13 mouse cellular contexts compared by ENCODE assay signal in genomic region chr4:155214793-155215192, GRCm38 (mm10). TPM values are rescaled to one million over a fixed set of nuclear protein-coding genes. Genes with fewer than 3 reads are reported as not detected.
A peak's percentile ranks its signal among the peaks of the same experiment; 100 is the strongest.
DNase-seq lines count a peak whose midpoint lies in the region; ATAC-seq and TF ChIP-seq lines count a peak whose summit lies in the region.
"Had no signal": no experiment of that assay in that cellular context is flagged by ENCODE, and none has a peak within 500 bp of the region (broad histone marks: within the 10 kb centered on the region; RNA-seq: fewer than 3 reads in every experiment).

No protein-coding gene starts in this region.

- H3K4me1 ChIP-seq in cerebellum, adult 2 months (ENCODE audit: control insufficient read depth, insufficient read depth, low read length): peaks cover 68% of the 10 kb centered on the region
- peaks cover 72% of the 10 kb centered on the region for H3K4me1 ChIP-seq in kidney, postnatal 0 days (replicated peaks; ENCODE audit: insufficient read depth, low read length)
- H3K4me1 ChIP-seq in stomach, embryonic 15.5 days: peaks cover 71% of the 10 kb centered on the region
- peaks cover 46% of the 10 kb centered on the region for H3K4me1 ChIP-seq in stomach, postnatal 0 days (replicated peaks; ENCODE audit: control insufficient read depth, insufficient read depth)

- H3K27ac ChIP-seq in cerebellum, adult 2 months (ENCODE audit: insufficient read depth, low read length): 0 out of 2 replicates have a peak overlapping the region, but pooled peaks have one; percentile 26
- 0 out of 2 replicates have a peak overlapping the region, but pooled peaks have one; percentile 13 for H3K27ac ChIP-seq in kidney, postnatal 0 days
- no peak overlapping the region for H3K27ac ChIP-seq in stomach, embryonic 15.5 days
- no peak overlapping the region for H3K27ac ChIP-seq in stomach, postnatal 0 days (replicated peaks)

- H3K9ac ChIP-seq in kidney, postnatal 0 days (ENCODE audit: low read depth, low read length): no peak overlapping the region
- H3K9ac ChIP-seq in stomach, embryonic 15.5 days: no peak overlapping the region
- no peak overlapping the region for H3K9ac ChIP-seq in stomach, postnatal 0 days (ENCODE audit: low read length)

- DNase-seq in cerebellum, adult 2 months: no peak
- no peak for DNase-seq in cerebellum, adult 18-20 months
- DNase-seq in kidney, postnatal 0 days (ENCODE audit: low spot score): no peak
- no peak for DNase-seq in kidney, adult 18-20 months
- DNase-seq in stomach, postnatal 0 days (ENCODE audit: low spot score): no peak
- DNase-seq in urinary bladder, adult 2 months (ENCODE audit: low spot score): no peak
- no peak for DNase-seq in frontal cortex, postnatal 10 days (ENCODE audit: low spot score in 2 of 2)
- DNase-seq: adrenal gland, adult 2 months; cerebellum, adult 11-12 months; gastrocnemius, postnatal 36 days; kidney, postnatal 14 days; left cerebral cortex, postnatal 4 days had no signal

- peak overlapping the region; percentile 60 for H3K4me3 ChIP-seq in cerebellum, adult 2 months (replicated peaks; ENCODE audit: insufficient read depth, low read depth, low read length)
- no peak overlapping the region for H3K4me3 ChIP-seq in kidney, postnatal 0 days (replicated peaks; ENCODE audit: low read depth, low read length)
- H3K4me3 ChIP-seq in stomach, embryonic 15.5 days (replicated peaks): no peak overlapping the region
- H3K4me3 ChIP-seq in stomach, postnatal 0 days (ENCODE audit: low read depth, low read length): no peak overlapping the region

- peak overlapping the region; percentile 35 for H3K4me2 ChIP-seq in kidney, postnatal 0 days (ENCODE audit: low read length)
- H3K4me2 ChIP-seq in stomach, embryonic 15.5 days: peak overlapping the region; percentile 11; the same call in 1 of the 2 replicates
- no peak overlapping the region for H3K4me2 ChIP-seq in stomach, postnatal 0 days (replicated peaks; ENCODE audit: low read depth)

- 8% methylated on average over 10 of the region's 10 CpGs for WGBS in cerebellum, adult 2 months
- WGBS in kidney, postnatal 0 days: 69% methylated on average over 10 of the region's 10 CpGs
- WGBS in stomach, embryonic 15.5 days: 65% methylated on average over 10 of the region's 10 CpGs
- 58% methylated on average over 10 of the region's 10 CpGs for WGBS in stomach, postnatal 0 days

- TF ChIP-seq CTCF in cerebellum, adult 2 months (IDR thresholded peaks at IDR 0.05; ENCODE audit: borderline replicate concordance, insufficient read depth, low read depth, low read length): no peak
- TF ChIP-seq CTCF in kidney, postnatal 0 days (IDR thresholded peaks at IDR 0.05; ENCODE audit: low read depth): no peak
- TF ChIP-seq CTCF in stomach, postnatal 0 days (IDR thresholded peaks at IDR 0.05; ENCODE audit: low read depth): no peak

- peaks cover 10% of the 10 kb centered on the region for H3K36me3 ChIP-seq in kidney, postnatal 0 days (ENCODE audit: insufficient read depth, low read length)
- peaks cover 6% of the 10 kb centered on the region; the same call in 1 of the 2 replicates for H3K36me3 ChIP-seq in stomach, embryonic 15.5 days
- H3K36me3 ChIP-seq in stomach, postnatal 0 days (ENCODE audit: control insufficient read depth, insufficient read depth, low read length): 0 out of 2 replicates have a peak, but pooled peaks cover 4% of the 10 kb centered on the region

- TF ChIP-seq EP300 in stomach, postnatal 0 days (optimal IDR thresholded peaks at IDR 0.05): no peak

- no peaks in the 10 kb centered on the region for H3K9me3 ChIP-seq in kidney, postnatal 0 days (replicated peaks; ENCODE audit: low read length)
- H3K9me3 ChIP-seq in stomach, embryonic 15.5 days: no peaks in the 10 kb centered on the region
- H3K9me3 ChIP-seq in stomach, postnatal 0 days (ENCODE audit: control insufficient read depth, low read length): no peaks in the 10 kb centered on the region

- no peaks in the 10 kb centered on the region for H3K27me3 ChIP-seq in cerebellum, adult 2 months (ENCODE audit: control insufficient read depth, insufficient read depth, low read length)
- H3K27me3 ChIP-seq in kidney, postnatal 0 days (ENCODE audit: insufficient read depth, low read length): no peaks in the 10 kb centered on the region
- H3K27me3 ChIP-seq in stomach, embryonic 15.5 days (replicated peaks): no peaks in the 10 kb centered on the region
- H3K27me3 ChIP-seq in stomach, postnatal 0 days (ENCODE audit: control insufficient read depth, insufficient read depth, low read length): no peaks in the 10 kb centered on the region

- no peak for TF ChIP-seq POLR2A in cerebellum, adult 2 months (IDR thresholded peaks at IDR 0.05; ENCODE audit: borderline replicate concordance, insufficient read depth, low read length)

- ATAC-seq in kidney, postnatal 0 days (replicated peaks; ENCODE audit: low FRiP score, low read depth): no peak
- ATAC-seq in stomach, embryonic 15.5 days (ENCODE audit: insufficient read depth, low FRiP score, low read depth): no peak
- ATAC-seq in stomach, postnatal 0 days (ENCODE audit: low FRiP score, low TSS enrichment): no peak

RNA-seq across cellular contexts. Expression of gene Ski, which starts 7.6 kb away (rescaled TPM):
- polyA plus RNA-seq in cerebellum, adult 2 months (2012; rRNA removed): 87.2 and 106 TPM in 2 replicates
- polyA plus RNA-seq in kidney, postnatal 0 days (2015; fragmentation: Nextera tagmentation; extraction: Ambion mirVana): 15.5 TPM in 2 replicates
- polyA plus RNA-seq in stomach, embryonic 15.5 days (2015; fragmentation: Nextera tagmentation; extraction: Ambion mirVana): 16.2 and 16.6 TPM in 2 replicates
- polyA plus RNA-seq in stomach, postnatal 0 days (2015; fragmentation: Nextera tagmentation; extraction: Ambion mirVana): 9.7 and 10.8 TPM in 2 replicates
- polyA plus RNA-seq in urinary bladder, adult 2 months (2012; rRNA removed): 43.6 and 67.2 TPM in 2 replicates

RNA-seq across cellular contexts. Expression of gene Faap20, which starts 34.8 kb away (rescaled TPM):
- 94.5 and 109 TPM in 2 replicates for polyA plus RNA-seq in cerebellum, adult 2 months (2012; rRNA removed)
- 77.2 and 80.0 TPM in 2 replicates for polyA plus RNA-seq in kidney, postnatal 0 days (2015; fragmentation: Nextera tagmentation; extraction: Ambion mirVana)
- 64.5 and 65.8 TPM in 2 replicates for polyA plus RNA-seq in stomach, embryonic 15.5 days (2015; fragmentation: Nextera tagmentation; extraction: Ambion mirVana)
- polyA plus RNA-seq in stomach, postnatal 0 days (2015; fragmentation: Nextera tagmentation; extraction: Ambion mirVana): 43.5 and 46.3 TPM in 2 replicates
- 47.5 and 51.8 TPM in 2 replicates for polyA plus RNA-seq in urinary bladder, adult 2 months (2012; rRNA removed)

Comparison
In these comparisons a context has a peak if more than half of its experiments do, and no peak if none do; other contexts are left out.
1. H3K27ac ChIP-seq: peak in cerebellum, adult 2 months (single experiment) and kidney, postnatal 0 days (single experiment); none in stomach, embryonic 15.5 days (single experiment) and stomach, postnatal 0 days (single experiment).